Mouse (Mus musculus) bone marrow, adult 2 months (tissue): ENCODE data around the gene Med24. TPM values are rescaled to one million over a fixed set of nuclear protein-coding genes. Genes with fewer than 3 reads are reported as not detected.
A peak's percentile ranks its signal among the peaks of the same experiment; 100 is the strongest.
"Not testable (repeated sequence)": the region's sequence is repeated elsewhere in the genome, so short reads cannot be mapped to it uniquely, and the experiment has no call there.

Experiments
- H3K27ac ChIP-seq: fragments of 200-500 bp; 2 replicates; pipeline ENCODE4 v1.5.1; 2012; ENCODE audit warnings: low read depth, mild to moderate bottlenecking, control low read depth, inconsistent platforms, low read length; ENCODE audit not compliant: control insufficient read depth, poor library complexity, insufficient read depth
- H3K4me1 ChIP-seq: fragments of 200-500 bp; 2 replicates; pipeline ENCODE4 v1.6.1; 2011; ENCODE audit warnings: low read length; ENCODE audit not compliant: control insufficient read depth, insufficient read depth
- H3K4me3 ChIP-seq: fragments of 200-500 bp; replicated peaks from 2 replicates; pipeline ENCODE3; 2011; ENCODE audit warnings: mild to moderate bottlenecking, low read depth, low read length, control low read depth; ENCODE audit not compliant: control insufficient read depth
- CTCF ChIP-seq: fragments of 200-500 bp; IDR thresholded peaks from 2 replicates; pipeline ENCODE4 v1.5.1; 2011; ENCODE audit warnings: low read length, control low read depth; ENCODE audit not compliant: control insufficient read depth, insufficient read depth
- POLR2A ChIP-seq: fragments of 200-500 bp; IDR thresholded peaks from 2 replicates; pipeline ENCODE4 v1.6.1; 2011; ENCODE audit warnings: low read depth, mild to moderate bottlenecking, control low read depth, low read length, borderline replicate concordance; ENCODE audit not compliant: control insufficient read depth
- WGBS: fragments of 180-500 bp; shearing (Covaris S2); methylation state at CpG from one replicate; pipeline ENCODE4 v1.1.7; 2018; 5-methylcytosine and 5-hydroxymethylcytosine counted together
- polyA plus RNA-seq: library from polyadenylated mRNA; stranded (reverse); fragments of >200 nt; gene quantifications from 2 replicates; pipeline ENCODE4 v1.2.4, GENCODE M21; 2011; ENCODE audit warnings: low replicate concordance; ENCODE audit not compliant: missing spikeins, insufficient read depth, insufficient read length

Med24 gene
- polyA plus RNA-seq, 1 experiment = 26.7 TPM

- no peak overlapping the region for H3K4me3 ChIP-seq
- H3K27ac ChIP-seq = no peak overlapping the region
- H3K4me1 ChIP-seq = no peaks in the 10 kb centered on the region
- TF ChIP-seq POLR2A = no peak
- no peak for TF ChIP-seq CTCF
- WGBS = 88% methylated on average over 15 of the region's 15 CpGs
Measured at GRCm38 (mm10) chr11:98725926-98726506, 3.2 kb downstream of the Med24 start.

- WGBS = 77% methylated on average over 7 of the region's 7 CpGs
Measured at GRCm38 (mm10) chr11:98723098-98723497, 6.1 kb downstream of the Med24 start.

DNA sequence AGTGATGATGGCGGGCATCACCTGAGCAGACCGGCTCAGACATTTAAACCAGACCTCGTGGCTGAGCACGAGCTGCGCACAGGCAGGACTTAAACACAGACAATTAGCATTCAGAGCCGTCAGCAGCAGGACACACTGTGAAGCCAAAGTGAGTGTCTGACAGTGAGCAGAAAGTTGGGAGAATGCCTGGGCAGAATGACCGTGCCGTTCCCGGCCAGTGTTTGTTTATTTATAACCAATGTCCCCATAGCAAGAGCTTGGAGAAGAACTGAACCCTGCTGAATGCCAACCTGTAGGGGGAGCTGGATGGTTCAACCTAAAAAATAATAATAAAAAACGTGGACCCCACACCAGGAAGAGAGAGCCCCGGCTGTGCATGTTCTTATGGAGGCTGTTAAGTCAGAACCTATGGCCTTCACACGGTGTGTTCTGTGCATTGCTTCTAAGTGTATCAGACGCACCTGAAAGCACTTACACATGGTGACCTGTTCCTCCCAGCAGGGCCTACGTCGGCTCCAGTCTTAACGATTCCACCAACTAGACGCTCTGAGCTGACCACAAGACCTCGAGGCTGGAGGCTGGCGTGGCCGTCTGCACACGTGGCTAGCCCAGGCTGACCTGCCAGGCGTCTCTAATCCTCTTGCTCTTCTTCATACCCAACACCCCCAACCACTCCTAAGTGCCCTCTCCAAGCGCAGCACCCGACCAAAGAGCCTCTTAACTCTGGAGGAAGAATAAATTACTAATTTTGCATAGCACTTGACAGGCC is 7.6 kb downstream of the Med24 start:
- Histone ChIP-seq H3K4me3 (no peak overlapping the region), H3K27ac (no peak overlapping the region), H3K4me1 (no peaks in the 10 kb centered on the region)
- TF ChIP-seq POLR2A = no peak
- no peak for TF ChIP-seq CTCF
- 80% methylated on average over 24 of the region's 24 CpGs for WGBS

More at GRCm38 (mm10) chr11:98723098-98723497, 6.1 kb downstream of the Med24 start:
- H3K4me1 ChIP-seq = no peaks in the 10 kb centered on the region
- H3K4me3 ChIP-seq = no peak overlapping the region
- no peak for TF ChIP-seq POLR2A
- TF ChIP-seq CTCF = no peak
- no peak overlapping the region for H3K27ac ChIP-seq

- Histone ChIP-seq H3K4me3 (no peak overlapping the region), H3K4me1 (no peaks in the 10 kb centered on the region), H3K27ac (no peak overlapping the region)
- TF ChIP-seq POLR2A (no peak), CTCF (no peak)
- WGBS = 77% methylated on average over 2 of the region's 2 CpGs
Measured at GRCm38 (mm10) chr11:98720756-98721155, 8.5 kb downstream of the Med24 start.

GRCm38 (mm10) chr11:98717904-98718303 is 11.3 kb downstream of the Med24 start:
- WGBS = 28% methylated on average over 13 of the region's 13 CpGs
- H3K27ac ChIP-seq = no peak overlapping the region
- TF ChIP-seq CTCF = peak; percentile 70
- TF ChIP-seq POLR2A = no peak

DNA sequence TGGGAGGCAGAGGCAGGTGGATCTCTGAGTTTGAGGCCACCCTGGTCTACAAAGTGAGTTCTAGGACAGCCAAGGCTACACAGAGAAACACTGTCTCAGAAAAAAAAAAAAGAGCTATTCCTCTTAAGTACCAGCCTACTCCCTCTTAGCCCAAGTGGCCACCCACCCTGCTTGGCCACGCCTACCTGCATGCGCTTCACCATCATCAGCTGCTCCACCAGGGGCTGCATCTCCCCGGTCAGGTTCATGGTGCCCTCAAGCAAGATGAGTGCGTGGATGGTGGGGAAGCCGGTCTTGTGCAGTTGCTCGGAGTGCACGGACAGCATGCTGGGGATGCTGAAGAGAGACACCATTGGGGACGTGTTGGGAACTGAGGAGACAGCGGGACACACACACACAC is 13.3 kb downstream of the Med24 start:
- H3K4me3 ChIP-seq = no peak overlapping the region
- peaks cover 2% of the 10 kb centered on the region; the same call in 1 of the 2 replicates for H3K4me1 ChIP-seq
- H3K27ac ChIP-seq = no peak overlapping the region
- TF ChIP-seq CTCF (no peak), POLR2A (no peak)
- WGBS = 90% methylated on average over 9 of the region's 9 CpGs

More at GRCm38 (mm10) chr11:98717904-98718303, 11.3 kb downstream of the Med24 start:
- Histone ChIP-seq H3K4me1 (no peaks in the 10 kb centered on the region; the same call in 1 of the 2 replicates), H3K4me3 (no peak overlapping the region)

DNA sequence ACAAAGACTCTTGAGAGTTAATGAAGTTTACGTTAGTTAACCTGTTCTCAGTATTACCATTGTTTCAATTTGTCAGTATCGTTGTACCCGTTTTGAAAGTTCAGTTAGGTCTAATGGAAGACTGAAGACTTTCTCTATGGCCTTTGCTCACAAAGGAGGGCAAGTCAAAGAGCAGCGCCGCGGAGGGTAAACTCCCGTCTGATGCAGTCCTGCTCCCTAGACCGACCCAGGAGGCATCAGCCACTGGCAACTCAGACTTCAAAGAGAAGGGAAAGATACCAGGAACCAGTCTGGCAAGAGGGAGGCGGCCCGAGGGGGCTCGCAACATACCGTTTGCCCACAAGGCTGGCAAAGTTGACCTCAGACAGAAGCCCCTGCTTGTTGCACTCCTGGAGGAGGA is 15.5 kb downstream of the Med24 start:
- TF ChIP-seq CTCF (no peak), POLR2A (no peak)
- H3K4me1 ChIP-seq = peaks cover 4% of the 10 kb centered on the region; the same call in 1 of the 2 replicates
- 47% methylated on average over 12 of the region's 12 CpGs for WGBS
- peak overlapping the region; percentile 33; the same call in 1 of the 2 replicates for H3K27ac ChIP-seq
- H3K4me3 ChIP-seq = no peak overlapping the region

DNA sequence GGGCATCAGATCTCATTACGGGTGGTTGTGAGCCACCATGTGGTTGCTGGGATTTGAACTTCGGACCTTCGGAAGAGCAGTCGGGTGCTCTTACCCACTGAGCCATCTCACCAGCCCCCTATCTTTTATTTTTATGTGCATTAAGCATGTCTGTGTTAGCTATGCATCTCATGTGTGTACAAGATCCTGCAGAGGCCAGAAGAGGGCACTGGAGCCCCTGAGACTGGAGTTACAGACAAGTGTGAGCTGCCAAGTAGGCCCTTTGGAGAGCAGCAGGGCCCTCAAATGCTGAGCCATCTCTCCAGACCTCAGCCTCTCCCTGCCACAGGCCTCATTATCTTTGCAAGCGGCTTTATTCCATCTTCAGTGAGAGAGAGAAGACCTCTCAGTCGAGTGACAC is 17.2 kb downstream of the Med24 start:
- 0 out of 2 replicates have a peak, but pooled peaks have one; percentile 24 for TF ChIP-seq CTCF
- H3K27ac ChIP-seq = 0 out of 2 replicates have a peak overlapping the region, but pooled peaks have one; percentile 33
- not testable (repeated sequence) for H3K4me3 ChIP-seq, H3K4me1 ChIP-seq
- 78% methylated on average over 6 of the region's 6 CpGs for WGBS
